ENCODE assay signal across 23 mouse cellular contexts in the genomic region with DNA sequence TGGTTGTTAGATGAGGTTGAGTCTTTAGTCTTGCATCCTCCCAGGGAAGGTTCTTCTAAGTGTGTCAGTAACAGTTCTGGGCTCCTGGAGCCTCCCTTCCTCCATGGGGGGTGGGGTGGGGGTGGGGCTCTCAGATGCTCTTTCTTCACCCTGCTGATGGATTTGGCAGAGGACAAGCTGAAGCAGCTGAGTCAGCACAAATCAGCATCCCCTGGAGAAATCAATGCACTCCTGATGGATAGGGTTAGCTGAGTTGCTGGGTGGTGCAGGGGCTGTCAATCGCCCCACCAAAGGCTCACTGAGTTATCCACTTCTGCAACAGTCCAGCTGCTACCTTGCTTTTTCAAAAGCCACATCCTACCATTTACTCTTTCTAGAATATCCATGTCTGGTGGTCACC.
DNase-seq lines count a peak whose midpoint lies in the region; ATAC-seq and TF ChIP-seq lines count a peak whose summit lies in the region.
"Had no signal": no experiment of that assay in that cellular context is flagged by ENCODE, and none has a peak within 500 bp of the region (broad histone marks: within the 10 kb centered on the region; RNA-seq: fewer than 3 reads in every experiment).

No protein-coding gene starts in this region.

- WGBS in midbrain, embryonic 15.5 days: 68% methylated on average over 1 of the region's 1 CpGs

- in situ Hi-C loops in CH12.LX (cut with MboI; ENCODE audit: low pct_ligation_motif_present, low pct_unique_long_range_greater_than_20kb, low sequenced_read_pairs): no loop called here

- peaks cover 0 to 8% of the 10 kb centered on the region in 2 experiments; a peak in 2 of 4 replicates for H3K4me1 ChIP-seq in CH12.LX (ENCODE audit: control insufficient read depth in 1 of 2, insufficient read depth in 2 of 2)
- peaks cover 15% of the 10 kb centered on the region for H3K4me1 ChIP-seq in midbrain, embryonic 15.5 days
- H3K4me1 ChIP-seq: embryonic facial prominence, embryonic 15.5 days had no signal

- H3K4me3 ChIP-seq in CH12.LX (replicated peaks in 1 of 3; ENCODE audit: low read depth in 2 of 3, low read length in 2 of 3, poor library complexity in 1 of 3): no peak overlapping the region
- no peak overlapping the region for H3K4me3 ChIP-seq in midbrain, embryonic 15.5 days
- H3K4me3 ChIP-seq: embryonic facial prominence, embryonic 13.5 days; embryonic facial prominence, embryonic 15.5 days; erythroblast, embryonic 14.5 days; forebrain, embryonic 10.5 days; forebrain, embryonic 12.5 days had no signal

- no peak for TF ChIP-seq CTCF in CH12.LX (conservative IDR thresholded peaks at IDR 0.05 in 1 of 2, IDR thresholded peaks at IDR 0.05 in 1 of 2; ENCODE audit: low read depth in 2 of 2, low read length in 2 of 2)

- peaks cover 25% of the 10 kb centered on the region for H3K27me3 ChIP-seq in CH12.LX (replicated peaks)
- no peaks in the 10 kb centered on the region for H3K27me3 ChIP-seq in midbrain, embryonic 15.5 days (replicated peaks)
- H3K27me3 ChIP-seq: embryonic facial prominence, embryonic 13.5 days; embryonic facial prominence, embryonic 15.5 days had no signal

- H3K79me2 ChIP-seq in CH12.LX (replicated peaks; ENCODE audit: control insufficient read depth, extremely low read depth, insufficient read depth, poor library complexity, severe bottlenecking): no peaks in the 10 kb centered on the region

- no peak overlapping the region for H3K27ac ChIP-seq in CH12.LX (ENCODE audit: insufficient read depth, low read depth)
- no peak overlapping the region for H3K27ac ChIP-seq in midbrain, embryonic 15.5 days
- H3K27ac ChIP-seq: embryonic facial prominence, embryonic 13.5 days; embryonic facial prominence, embryonic 15.5 days; forebrain, embryonic 10.5 days; forebrain, embryonic 12.5 days had no signal

- no peak for TF ChIP-seq POLR2A in CH12.LX (IDR thresholded peaks at IDR 0.05; ENCODE audit: low read depth, low read length)

- H3K4me2 ChIP-seq in CH12.LX (ENCODE audit: insufficient read depth, low read depth, poor library complexity, severe bottlenecking): no peak overlapping the region
- H3K4me2 ChIP-seq in midbrain, embryonic 15.5 days: no peak overlapping the region
- H3K4me2 ChIP-seq: embryonic facial prominence, embryonic 13.5 days; embryonic facial prominence, embryonic 15.5 days; forebrain, embryonic 12.5 days had no signal

- ATAC-seq in midbrain, embryonic 15.5 days (replicated peaks): no peak
- ATAC-seq: activated CD4-positive, CD25-positive, alpha-beta regulatory T cell, adult 4 months; forebrain, embryonic 14.5 days; forebrain, embryonic 16.5 days had no signal

- DNase-seq in CH12.LX (ENCODE audit: extremely low read depth) (no peak), ES-CJ7 (ENCODE audit: low read depth, low spot score) (peak; percentile 17), NIH3T3 (ENCODE audit: low read depth) (peak; percentile 33)
- DNase-seq in kidney, adult 11 months: no peak
- DNase-seq in spleen, postnatal 36 days (ENCODE audit: low spot score in 2 of 2): no peak
- DNase-seq: adrenal gland, adult 8-10 months; adrenal gland, postnatal 14 days; adrenal gland, postnatal 36 days; cerebellum, adult 11-12 months; cerebellum, adult 2 months; cerebellum, adult 9-10 months; cerebellum, postnatal 10 days; embryo, embryonic 11 days had no signal

- H3K9ac ChIP-seq in CH12.LX (ENCODE audit: insufficient read depth, low read depth): no peak overlapping the region
- H3K9ac ChIP-seq in midbrain, embryonic 15.5 days: no peak overlapping the region
- H3K9ac ChIP-seq: embryonic facial prominence, embryonic 13.5 days; embryonic facial prominence, embryonic 15.5 days; forebrain, embryonic 12.5 days had no signal

- dilution Hi-C loops in CH12.LX (cut with MboI; ENCODE audit: extremely low pct_ligation_motif_present, extremely low pct_unique_long_range_greater_than_20kb, low sequenced_read_pairs): no loop called here

- no peaks in the 10 kb centered on the region for H3K36me3 ChIP-seq in CH12.LX (replicated peaks in 1 of 2; ENCODE audit: control insufficient read depth in 1 of 2, insufficient read depth in 1 of 2, low read length in 1 of 2)
- no peaks in the 10 kb centered on the region for H3K36me3 ChIP-seq in midbrain, embryonic 15.5 days (replicated peaks)
- H3K36me3 ChIP-seq: embryonic facial prominence, embryonic 13.5 days; embryonic facial prominence, embryonic 15.5 days; forebrain, embryonic 10.5 days; forebrain, embryonic 12.5 days; G1E had no signal

- TF ChIP-seq EP300 in CH12.LX (IDR thresholded peaks at IDR 0.05; ENCODE audit: low read length): no peak

- no peak for TF ChIP-seq RAD21 in CH12.LX (IDR thresholded peaks at IDR 0.05; ENCODE audit: low read depth, low read length)

- H3K9me3 ChIP-seq in CH12.LX (replicated peaks; ENCODE audit: low read length): no peaks in the 10 kb centered on the region
- no peaks in the 10 kb centered on the region for H3K9me3 ChIP-seq in midbrain, embryonic 15.5 days
- H3K9me3 ChIP-seq: embryonic facial prominence, embryonic 13.5 days; embryonic facial prominence, embryonic 15.5 days; forebrain, embryonic 10.5 days; forebrain, embryonic 12.5 days had no signal

TF ChIP-seq in CH12.LX, 34 proteins besides CTCF, POLR2A, EP300 and RAD21:
- TF ChIP-seq MAFK (IDR thresholded peaks at IDR 0.05; ENCODE audit: insufficient replicate concordance, low read length) (0 out of 2 replicates have a peak, but pooled peaks have one; percentile 46), TBP (conservative IDR thresholded peaks at IDR 0.05; ENCODE audit: low read depth, low read length) (no peak), IRF4 (IDR thresholded peaks at IDR 0.05; ENCODE audit: low read depth, low read length) (no peak)
TF ChIP-seq in CH12.LX: peak in this region for 1.

Comparison
In these comparisons a context has a peak if more than half of its experiments do, and no peak if none do; other contexts are left out.
1. DNase-seq: peak in ES-CJ7 (single experiment) and NIH3T3 (single experiment); none in CH12.LX (single experiment), kidney, adult 11 months (single experiment) and spleen, postnatal 36 days (0 of 2).